Mouse (Mus musculus): ENCODE data around the gene Gm11077. TPM values are rescaled to one million over a fixed set of nuclear protein-coding genes. Genes with fewer than 3 reads are reported as not detected.

Gene Gm11077
- polyA plus RNA-seq, 1 experiment from 2014 or later = not detected

GRCm38 (mm10) chr6:140750371-140751080, 21.4 kb downstream of the Gm11077 start:
- H3K27ac ChIP-seq = no peak overlapping the region
- no peaks in the 10 kb centered on the region for H3K4me1 ChIP-seq
- no peak overlapping the region for H3K9ac ChIP-seq
- no peaks in the 10 kb centered on the region for H3K27me3 ChIP-seq (replicated peaks)
- 86% methylated on average over 8 of the region's 8 CpGs for WGBS
- ATAC-seq (ENCODE audit: low FRiP score, low read depth) = no peak
- H3K36me3 ChIP-seq = no peaks in the 10 kb centered on the region
- H3K4me2 ChIP-seq (replicated peaks) = no peak overlapping the region
- no peaks in the 10 kb centered on the region for H3K9me3 ChIP-seq
- H3K4me3 ChIP-seq = no peak overlapping the region

- Histone ChIP-seq H3K36me3 (no peaks in the 10 kb centered on the region), H3K9ac (no peak overlapping the region), H3K27ac (no peak overlapping the region), H3K9me3 (no peaks in the 10 kb centered on the region), H3K27me3 (replicated peaks) (no peaks in the 10 kb centered on the region), H3K4me1 (peaks cover 10% of the 10 kb centered on the region; the same call in 1 of the 2 replicates), H3K4me3 (no peak overlapping the region), H3K4me2 (replicated peaks) (no peak overlapping the region)
- no peak for ATAC-seq (ENCODE audit: low FRiP score, low read depth)
- 44% methylated on average over 9 of the region's 9 CpGs for WGBS
These were observed 37.3 kb downstream of the Gm11077 start for GRCm38 (mm10) chr6:140766365-140766764.

- no peak overlapping the region for H3K27ac ChIP-seq
- 65% methylated on average over 6 of the region's 6 CpGs for WGBS
These were observed 38.2 kb downstream of the Gm11077 start for GRCm38 (mm10) chr6:140767237-140767636.

GRCm38 (mm10) chr6:140768180-140768579, 39.1 kb downstream of the Gm11077 start:
- Histone ChIP-seq H3K9me3 (no peaks in the 10 kb centered on the region), H3K4me3 (no peak overlapping the region), H3K27ac (no peak overlapping the region), H3K9ac (no peak overlapping the region), H3K4me2 (replicated peaks) (no peak overlapping the region), H3K4me1 (peaks cover 10% of the 10 kb centered on the region; the same call in 1 of the 2 replicates), H3K27me3 (replicated peaks) (no peaks in the 10 kb centered on the region), H3K36me3 (no peaks in the 10 kb centered on the region)
- ATAC-seq (ENCODE audit: low FRiP score, low read depth) = no peak
- 77% methylated on average over 8 of the region's 8 CpGs for WGBS

More at GRCm38 (mm10) chr6:140767237-140767636, 38.2 kb downstream of the Gm11077 start:
- no peak overlapping the region; the same call in 1 of the 2 replicates for H3K4me2 ChIP-seq (replicated peaks)
- no peaks in the 10 kb centered on the region for H3K27me3 ChIP-seq (replicated peaks)
- no peaks in the 10 kb centered on the region for H3K36me3 ChIP-seq
- no peak overlapping the region for H3K9ac ChIP-seq
- ATAC-seq (ENCODE audit: low FRiP score, low read depth) = no peak
- H3K9me3 ChIP-seq = no peaks in the 10 kb centered on the region
- no peak overlapping the region for H3K4me3 ChIP-seq
- peaks cover 10% of the 10 kb centered on the region; the same call in 1 of the 2 replicates for H3K4me1 ChIP-seq

- Histone ChIP-seq H3K27me3 (replicated peaks) (no peaks in the 10 kb centered on the region), H3K36me3 (no peaks in the 10 kb centered on the region), H3K4me1 (peaks cover 10% of the 10 kb centered on the region; the same call in 1 of the 2 replicates), H3K4me3 (no peak overlapping the region), H3K9me3 (no peaks in the 10 kb centered on the region), H3K27ac (peak overlapping the region; percentile 34; the same call in 1 of the 2 replicates), H3K9ac (0 out of 2 replicates have a peak overlapping the region, but pooled peaks have one; percentile 29), H3K4me2 (replicated peaks) (peak overlapping the region; percentile 40)
- 10% methylated on average over 21 of the region's 21 CpGs for WGBS
- ATAC-seq (ENCODE audit: low FRiP score, low read depth) = peak; percentile 96
These were observed 40.0 kb downstream of the Gm11077 start for GRCm38 (mm10) chr6:140768859-140769640.

- H3K36me3 ChIP-seq = no peaks in the 10 kb centered on the region
- H3K27ac ChIP-seq = no peak overlapping the region
- H3K27me3 ChIP-seq (replicated peaks) = no peaks in the 10 kb centered on the region
- H3K4me2 ChIP-seq (replicated peaks) = no peak overlapping the region
- no peak for ATAC-seq (ENCODE audit: low FRiP score, low read depth)
- no peak overlapping the region for H3K4me3 ChIP-seq
- 94% methylated on average over 8 of the region's 8 CpGs for WGBS
- H3K9me3 ChIP-seq = no peaks in the 10 kb centered on the region
- H3K4me1 ChIP-seq = no peaks in the 10 kb centered on the region
- H3K9ac ChIP-seq = no peak overlapping the region
These were observed 47.2 kb downstream of the Gm11077 start for GRCm38 (mm10) chr6:140776274-140776673.

GRCm38 (mm10) chr6:140782524-140782923, 53.4 kb downstream of the Gm11077 start:
- Histone ChIP-seq H3K4me3 (no peak overlapping the region), H3K4me2 (replicated peaks) (no peak overlapping the region), H3K27me3 (replicated peaks) (no peaks in the 10 kb centered on the region), H3K9ac (no peak overlapping the region), H3K4me1 (no peaks in the 10 kb centered on the region), H3K27ac (no peak overlapping the region), H3K9me3 (no peaks in the 10 kb centered on the region), H3K36me3 (no peaks in the 10 kb centered on the region)
- 96% methylated on average over 6 of the region's 6 CpGs for WGBS
- no peak for ATAC-seq (ENCODE audit: low FRiP score, low read depth)

- Histone ChIP-seq H3K27ac (no peak overlapping the region), H3K9me3 (no peaks in the 10 kb centered on the region), H3K4me3 (no peak overlapping the region), H3K4me1 (no peaks in the 10 kb centered on the region), H3K27me3 (replicated peaks) (no peaks in the 10 kb centered on the region), H3K36me3 (no peaks in the 10 kb centered on the region), H3K4me2 (replicated peaks) (no peak overlapping the region), H3K9ac (no peak overlapping the region)
- ATAC-seq (ENCODE audit: low FRiP score, low read depth) = no peak
- 78% methylated on average over 2 of the region's 2 CpGs for WGBS
These were observed 57.0 kb downstream of the Gm11077 start for GRCm38 (mm10) chr6:140786058-140786457.

- WGBS = 40% methylated on average over 3 of the region's 3 CpGs
These were observed 60.8 kb downstream of the Gm11077 start for GRCm38 (mm10) chr6:140789850-140790249.

GRCm38 (mm10) chr6:140793676-140794262, 64.7 kb downstream of the Gm11077 start:
- H3K36me3 ChIP-seq = no peaks in the 10 kb centered on the region
- no peak overlapping the region for H3K4me3 ChIP-seq
- H3K4me2 ChIP-seq (replicated peaks) = no peak overlapping the region
- H3K27ac ChIP-seq = no peak overlapping the region
- H3K9me3 ChIP-seq = no peaks in the 10 kb centered on the region
- no peak overlapping the region for H3K9ac ChIP-seq
- no peaks in the 10 kb centered on the region for H3K27me3 ChIP-seq (replicated peaks)
- no peaks in the 10 kb centered on the region for H3K4me1 ChIP-seq
- 90% methylated on average over 6 of the region's 6 CpGs for WGBS
- 0 out of 2 replicates have a peak, but pooled peaks have one; percentile 21 for ATAC-seq (ENCODE audit: low FRiP score, low read depth)

More at GRCm38 (mm10) chr6:140789850-140790249, 60.8 kb downstream of the Gm11077 start:
- Histone ChIP-seq H3K4me1 (no peaks in the 10 kb centered on the region), H3K4me3 (no peak overlapping the region), H3K36me3 (no peaks in the 10 kb centered on the region), H3K9ac (no peak overlapping the region), H3K9me3 (no peaks in the 10 kb centered on the region), H3K27me3 (replicated peaks) (no peaks in the 10 kb centered on the region), H3K27ac (no peak overlapping the region), H3K4me2 (replicated peaks) (no peak overlapping the region)
- ATAC-seq (ENCODE audit: low FRiP score, low read depth) = peak; percentile 72; the same call in 1 of the 2 replicates

GRCm38 (mm10) chr6:140798841-140799240, 69.8 kb downstream of the Gm11077 start:
- Histone ChIP-seq H3K4me2 (replicated peaks) (no peak overlapping the region), H3K4me1 (no peaks in the 10 kb centered on the region), H3K27me3 (replicated peaks) (no peaks in the 10 kb centered on the region), H3K27ac (no peak overlapping the region), H3K36me3 (no peaks in the 10 kb centered on the region), H3K4me3 (no peak overlapping the region), H3K9me3 (no peaks in the 10 kb centered on the region), H3K9ac (no peak overlapping the region)
- WGBS = 70% methylated on average over 3 of the region's 3 CpGs
- no peak for ATAC-seq (ENCODE audit: low FRiP score, low read depth)

- Histone ChIP-seq H3K9me3 (no peaks in the 10 kb centered on the region), H3K4me3 (no peak overlapping the region), H3K27ac (no peak overlapping the region), H3K27me3 (replicated peaks) (no peaks in the 10 kb centered on the region), H3K36me3 (no peaks in the 10 kb centered on the region), H3K4me2 (replicated peaks) (no peak overlapping the region), H3K9ac (no peak overlapping the region), H3K4me1 (no peaks in the 10 kb centered on the region)
- ATAC-seq (ENCODE audit: low FRiP score, low read depth) = no peak
- 90% methylated on average over 16 of the region's 16 CpGs for WGBS
These were observed 70.5 kb downstream of the Gm11077 start for GRCm38 (mm10) chr6:140799435-140800040.
